Mouse (Mus musculus): ENCODE data around the gene Dicer1.
A peak's percentile ranks its signal among the peaks of the same experiment; 100 is the strongest.

The Dicer1 gene

DNA sequence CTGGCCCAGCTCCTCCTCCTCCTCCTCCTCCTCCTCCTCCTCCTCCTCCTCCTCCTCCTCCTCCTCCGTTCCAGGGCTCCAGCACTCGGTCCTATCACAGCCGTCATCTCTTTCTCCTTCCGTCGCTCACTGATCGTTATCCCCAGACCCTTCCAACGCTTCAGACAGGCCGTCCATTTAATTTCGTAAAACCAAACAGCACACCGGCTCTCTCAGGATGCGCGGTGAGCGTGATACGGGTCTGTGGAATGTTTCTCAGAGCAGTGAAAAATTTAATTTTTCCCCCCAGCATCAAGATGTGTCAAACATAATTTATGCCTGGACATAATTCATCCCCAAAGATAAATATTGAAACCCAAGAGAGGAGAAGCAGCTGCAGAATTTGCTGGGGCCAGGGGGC lies 73.3 kb downstream of the Dicer1 start:
- DNase-seq (ENCODE audit: low read depth, low spot score) = no peak

DNA sequence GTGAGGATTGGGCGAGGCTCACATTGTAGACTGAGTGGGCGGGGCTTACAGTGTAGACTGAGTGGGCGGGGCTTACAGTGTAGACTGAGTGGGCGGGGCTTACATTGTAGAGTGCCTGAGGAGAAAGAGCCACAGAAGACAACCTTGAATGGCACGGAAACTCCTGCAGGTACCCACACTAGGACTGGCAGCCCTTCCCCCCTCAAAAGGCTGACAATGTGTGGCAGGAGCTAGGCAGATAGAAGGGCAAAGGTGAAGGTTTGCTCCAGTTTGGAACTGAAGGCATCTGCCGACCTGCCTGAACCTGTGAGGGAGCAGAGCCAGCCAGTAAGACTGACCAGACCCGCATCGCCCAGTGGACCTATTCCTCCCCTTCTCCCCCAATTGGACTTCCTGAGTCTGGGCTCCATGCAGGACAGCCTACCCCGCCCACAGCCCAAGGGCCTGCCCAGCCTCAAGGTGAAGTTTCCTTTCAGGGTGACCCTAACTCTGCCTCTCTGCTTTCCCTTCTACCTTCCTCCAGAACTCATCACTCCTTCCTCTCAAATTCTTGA lies 74.3 kb downstream of the Dicer1 start:
- DNase-seq (ENCODE audit: low read depth, low spot score) = peak; percentile 10

DNA sequence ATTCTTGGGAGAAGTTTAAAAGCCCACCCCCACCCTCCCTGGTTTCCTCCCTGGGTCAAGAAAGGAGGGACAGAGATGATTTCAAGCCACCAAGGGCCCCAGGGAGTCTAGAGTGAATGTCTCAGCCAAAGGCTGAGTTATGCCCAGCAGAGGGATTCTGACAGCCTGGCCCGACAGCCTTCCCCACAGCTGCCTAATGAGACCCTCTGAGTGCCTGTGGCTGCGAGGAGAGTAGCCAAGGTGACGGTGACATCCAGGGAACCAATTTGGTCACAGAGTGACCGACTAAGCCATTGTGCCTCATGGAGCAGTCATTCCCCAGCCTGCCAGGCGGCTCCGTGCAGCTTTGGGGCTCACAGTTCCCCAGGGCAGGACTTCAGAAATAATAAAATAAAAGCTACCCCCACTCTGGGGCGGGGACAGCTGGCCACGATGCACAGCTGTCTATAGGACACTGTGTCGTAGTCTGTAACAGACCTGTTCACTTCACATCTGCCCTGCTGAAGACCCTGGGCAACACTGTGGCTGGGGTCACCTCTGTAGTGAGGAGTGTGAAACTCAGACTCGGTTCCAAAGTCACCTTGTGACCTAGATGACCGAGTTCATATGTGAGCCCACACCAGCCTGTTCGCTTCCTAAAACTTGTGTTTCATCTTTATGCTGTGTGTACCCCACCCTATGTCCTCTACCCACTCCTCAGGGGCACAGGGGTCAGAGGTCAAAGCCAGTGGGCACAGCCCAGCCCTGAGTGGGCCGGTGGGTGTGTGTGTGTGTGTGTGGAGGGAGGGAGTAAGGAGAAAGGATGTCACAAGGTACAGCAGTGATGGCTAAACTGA lies 75.0 kb downstream of the Dicer1 start:
- DNase-seq (ENCODE audit: low read depth, low spot score) = no peak

DNA sequence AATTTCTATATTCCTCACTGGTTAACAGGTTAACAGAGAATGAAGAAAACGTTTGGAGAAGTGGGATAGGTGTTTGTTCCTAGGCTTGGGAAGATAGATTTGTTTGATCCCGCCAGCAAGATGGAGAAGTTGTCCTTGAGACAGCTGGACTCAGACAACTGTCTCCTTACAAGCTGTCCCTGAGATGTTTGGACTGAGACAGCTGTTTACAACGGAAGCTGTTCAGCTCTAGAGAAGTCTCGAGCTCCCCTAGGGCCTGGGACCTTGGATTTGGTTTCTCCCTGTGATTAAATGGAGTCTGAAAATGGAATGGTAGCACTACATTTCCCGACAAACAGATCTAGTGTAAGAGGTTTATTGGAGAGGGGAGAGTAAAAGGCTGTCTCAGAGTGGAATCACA lies 78.8 kb downstream of the Dicer1 start:
- DNase-seq (ENCODE audit: low read depth, low spot score) = no peak

DNA sequence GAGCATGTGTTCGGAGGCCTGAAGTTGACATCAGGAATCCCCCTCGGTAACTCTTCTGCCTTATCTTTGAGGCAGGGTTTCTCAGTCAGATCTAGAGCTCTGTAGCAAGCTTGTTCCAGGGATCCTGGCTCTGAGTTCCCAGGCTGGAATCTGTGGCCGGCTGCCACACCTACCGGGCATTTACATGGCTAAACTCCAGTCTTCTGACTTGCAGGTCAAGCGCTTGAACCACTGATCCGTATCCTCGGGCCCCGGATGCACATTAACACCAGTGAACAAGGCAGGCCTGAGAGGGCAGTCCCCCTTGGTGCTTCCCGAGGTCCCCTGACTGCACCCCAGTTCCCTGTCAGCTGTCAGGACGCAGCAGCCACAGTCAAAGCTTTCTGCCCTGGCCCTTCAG lies 79.3 kb downstream of the Dicer1 start:
- no peak for DNase-seq (ENCODE audit: low read depth, low spot score)

DNA sequence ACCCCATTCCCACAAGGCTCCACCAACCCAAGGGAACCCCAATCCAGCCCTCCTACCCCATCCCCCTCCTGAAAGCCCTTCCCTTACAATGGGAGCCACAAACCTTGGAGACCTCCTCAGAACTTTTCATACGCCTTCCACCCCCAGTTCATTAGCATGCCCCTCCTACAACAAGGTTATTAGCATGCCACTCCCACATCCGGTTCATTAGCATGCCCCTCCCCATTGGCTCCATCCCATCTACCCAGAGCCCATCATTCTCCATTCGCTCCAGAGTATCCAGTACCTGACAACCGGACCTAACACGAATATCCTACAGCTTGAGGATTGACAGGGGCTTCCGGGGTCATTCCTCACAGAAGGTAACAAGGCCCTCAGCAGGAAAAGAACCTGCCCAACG lies 83.9 kb downstream of the Dicer1 start:
- no peak for DNase-seq (ENCODE audit: low read depth, low spot score)

DNA sequence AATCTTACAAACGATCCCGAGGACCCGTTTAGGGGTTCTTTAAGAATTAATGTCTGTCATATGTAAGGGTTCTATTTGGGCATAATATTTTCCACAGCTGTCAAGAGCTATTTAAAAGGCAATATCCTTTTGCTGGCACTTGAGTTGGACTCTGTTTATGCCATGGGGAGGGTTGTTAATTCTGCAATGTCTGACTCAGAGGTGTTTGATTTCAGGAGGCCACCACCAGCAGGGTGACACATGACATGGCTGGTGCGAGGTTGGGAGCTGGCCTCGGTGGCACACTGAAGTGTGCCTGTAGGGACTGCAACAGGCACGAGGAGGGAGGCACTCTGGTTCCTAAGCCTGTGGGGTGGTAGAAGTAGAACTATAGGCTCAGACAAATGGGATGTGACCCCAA lies 85.8 kb downstream of the Dicer1 start:
- no peak for DNase-seq (ENCODE audit: low read depth, low spot score)

DNA sequence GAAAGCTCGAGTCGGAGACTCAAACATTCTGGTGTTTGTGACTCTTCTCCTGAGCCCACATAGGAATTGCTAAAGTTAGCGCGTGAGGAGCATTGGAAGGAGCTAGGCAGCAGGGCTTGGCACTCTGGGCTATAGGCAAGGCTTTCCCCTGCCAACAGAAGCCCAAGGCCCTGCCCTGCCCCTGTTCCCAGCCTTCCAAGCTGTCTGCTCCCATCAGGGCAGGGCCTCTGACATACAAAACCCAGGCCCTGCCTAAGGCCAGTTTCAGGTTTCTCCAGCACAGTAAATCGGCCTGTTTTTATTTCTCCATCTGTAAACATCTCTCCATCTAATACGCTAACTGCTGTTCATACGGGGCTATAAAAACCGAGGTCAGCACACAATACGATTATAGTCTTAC lies 86.2 kb downstream of the Dicer1 start:
- DNase-seq (ENCODE audit: low read depth, low spot score) = no peak

DNA sequence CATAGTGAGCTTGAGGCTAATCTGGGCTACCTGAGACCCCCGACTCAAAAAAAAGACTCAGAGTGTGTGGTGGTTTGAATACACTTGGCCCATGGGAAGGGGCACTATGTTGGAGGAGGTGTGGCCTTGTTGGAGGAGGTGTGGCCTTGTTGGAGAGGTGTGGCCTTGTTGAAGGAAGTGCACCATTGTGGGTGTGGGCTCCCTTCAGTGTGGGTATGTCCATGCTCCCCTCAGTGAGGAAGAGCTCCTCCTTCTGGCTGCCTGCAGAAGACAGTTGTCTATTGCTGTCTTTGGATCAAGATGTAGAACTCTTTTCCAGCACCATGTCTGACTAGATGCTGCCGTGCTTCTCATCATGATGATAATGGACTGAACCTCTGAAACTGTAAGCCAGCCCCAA lies 95.6 kb downstream of the Dicer1 start:
- no peak for DNase-seq (ENCODE audit: low read depth, low spot score)

DNA sequence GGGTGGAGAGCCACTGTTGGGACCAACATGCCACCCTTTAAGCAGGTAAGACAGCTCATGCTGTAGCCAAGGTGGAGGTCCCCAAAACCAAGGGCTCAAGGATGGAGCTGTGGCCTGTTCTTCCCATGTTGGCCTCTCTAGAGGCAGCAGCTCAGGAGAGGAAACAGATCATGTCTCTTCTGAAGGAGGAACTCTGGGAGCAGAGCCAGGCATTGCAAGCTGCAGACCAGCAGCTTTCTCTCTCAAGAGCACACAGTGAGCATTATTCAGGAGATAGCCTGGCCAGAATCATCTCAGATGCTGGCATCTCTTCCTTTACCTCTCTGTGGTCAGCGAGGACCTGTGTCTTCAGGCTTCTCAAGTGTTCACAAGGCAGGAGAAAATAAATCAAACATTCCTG lies 96.7 kb downstream of the Dicer1 start:
- DNase-seq (ENCODE audit: low read depth, low spot score) = no peak

DNA sequence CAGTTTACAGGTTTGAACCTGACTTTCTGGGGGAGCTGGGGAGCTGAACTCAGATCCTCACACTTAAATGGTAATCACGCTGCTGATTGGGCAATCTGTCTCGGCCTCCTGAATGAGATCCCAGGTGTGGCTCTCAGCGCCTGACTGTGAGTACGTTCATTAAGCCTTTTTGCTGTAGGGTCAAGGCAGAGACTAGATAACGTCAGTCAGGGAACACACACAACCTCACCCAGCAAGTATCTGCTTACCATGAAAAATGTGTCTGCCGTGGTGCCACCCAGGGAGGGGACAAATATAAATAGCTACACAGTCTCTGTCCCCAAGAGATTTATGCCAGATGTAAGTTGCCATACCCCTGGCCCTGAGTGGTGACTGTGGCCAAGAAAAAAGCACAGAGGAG lies 99.7 kb downstream of the Dicer1 start:
- no peak for DNase-seq (ENCODE audit: low read depth, low spot score)

DNA sequence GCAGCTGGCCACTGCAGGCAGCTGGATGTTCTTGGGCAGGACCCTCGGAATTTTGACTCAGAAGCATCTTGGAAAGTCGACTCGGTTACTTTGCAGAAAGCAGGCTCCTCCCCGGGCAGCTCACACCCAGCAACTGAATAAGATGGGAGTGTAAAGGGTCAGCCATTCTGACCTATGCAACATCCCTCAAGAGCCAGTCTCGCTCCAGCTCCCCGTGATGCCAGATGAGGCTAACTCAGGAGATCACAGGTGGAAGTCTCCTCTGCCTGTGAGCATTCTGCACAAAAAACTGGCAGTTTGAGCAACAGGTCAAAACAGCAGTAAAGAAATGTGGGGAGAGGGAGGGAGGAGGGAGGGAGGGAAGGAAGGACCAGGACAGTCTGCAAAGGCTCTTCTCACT lies 100.5 kb downstream of the Dicer1 start:
- no peak for DNase-seq (ENCODE audit: low read depth, low spot score)

DNA sequence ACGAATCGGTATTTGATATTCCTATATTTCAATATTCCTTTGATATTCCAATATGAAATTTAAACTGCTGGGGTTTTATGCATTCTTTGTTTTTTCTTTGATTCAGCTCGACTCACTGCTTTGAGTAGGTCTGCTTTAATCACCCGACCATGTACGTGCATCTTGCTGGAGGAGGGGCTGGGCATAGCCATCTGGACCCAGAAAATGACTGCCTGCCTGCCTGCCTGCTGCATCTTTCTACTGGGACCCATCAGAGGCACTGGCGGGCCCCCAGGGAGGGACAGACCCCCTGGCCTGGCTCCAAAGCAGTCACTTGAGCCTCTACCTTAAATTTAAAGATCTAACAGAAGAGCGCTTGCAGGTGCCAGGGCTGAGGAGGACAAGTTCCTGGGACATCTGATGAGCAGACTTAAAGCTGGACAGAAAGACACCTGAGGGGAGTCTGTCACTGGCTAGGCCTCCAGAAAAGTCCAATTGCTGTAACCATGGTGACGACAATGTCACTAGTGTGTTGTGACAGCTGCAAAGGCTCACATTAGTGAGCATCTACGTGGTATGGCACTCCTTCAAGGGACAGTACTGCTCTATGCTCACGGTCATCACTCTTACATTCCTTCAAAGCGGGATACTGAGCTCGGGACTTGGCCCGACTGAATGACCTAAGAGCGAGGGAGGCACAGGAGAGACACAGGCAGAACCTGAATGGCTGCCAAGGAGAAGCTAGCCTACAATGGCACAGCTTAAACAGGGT lies 101.1 kb downstream of the Dicer1 start:
- no peak for DNase-seq (ENCODE audit: low read depth, low spot score)

DNA sequence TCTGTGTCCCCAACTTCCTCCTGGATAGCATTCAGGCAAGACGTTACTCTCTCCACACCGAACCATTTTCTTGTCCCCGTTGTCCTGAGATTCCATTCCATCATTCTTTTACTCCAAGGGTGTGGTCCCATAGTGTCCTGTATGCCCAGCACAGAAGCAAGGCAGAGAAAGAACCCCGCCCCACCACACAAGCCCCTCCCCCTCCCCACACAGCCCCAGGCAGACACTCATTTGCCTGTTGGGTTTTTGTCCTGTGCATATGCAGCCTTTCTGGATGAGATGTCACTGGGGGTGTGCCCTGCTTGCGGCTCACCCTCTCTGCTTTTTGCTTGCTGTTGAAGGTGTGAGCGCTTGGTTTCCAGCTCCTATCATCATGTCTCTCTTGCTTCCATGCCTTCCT lies 103.4 kb downstream of the Dicer1 start:
- no peak for DNase-seq (ENCODE audit: low read depth, low spot score)

DNA sequence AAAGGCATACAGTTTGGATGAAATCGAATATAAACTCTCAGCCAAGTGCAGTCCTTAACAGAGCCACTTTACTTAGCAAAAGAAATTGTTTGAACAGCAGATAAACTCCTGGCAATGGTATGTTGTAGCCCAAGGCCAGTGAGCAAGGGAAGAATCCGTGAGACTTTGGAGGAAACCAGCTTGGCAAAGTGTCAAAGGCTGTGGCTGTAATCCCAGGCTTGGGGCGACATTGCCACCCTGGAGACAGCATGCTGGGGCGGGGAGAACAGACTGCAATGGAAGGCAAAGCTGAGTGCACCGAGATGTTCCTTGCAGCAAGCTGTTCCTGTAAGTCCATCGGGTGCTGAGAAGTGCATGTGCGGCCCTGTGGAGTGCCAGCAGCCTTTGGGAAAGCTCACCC lies 109.4 kb downstream of the Dicer1 start:
- DNase-seq (ENCODE audit: low read depth, low spot score) = no peak

DNA sequence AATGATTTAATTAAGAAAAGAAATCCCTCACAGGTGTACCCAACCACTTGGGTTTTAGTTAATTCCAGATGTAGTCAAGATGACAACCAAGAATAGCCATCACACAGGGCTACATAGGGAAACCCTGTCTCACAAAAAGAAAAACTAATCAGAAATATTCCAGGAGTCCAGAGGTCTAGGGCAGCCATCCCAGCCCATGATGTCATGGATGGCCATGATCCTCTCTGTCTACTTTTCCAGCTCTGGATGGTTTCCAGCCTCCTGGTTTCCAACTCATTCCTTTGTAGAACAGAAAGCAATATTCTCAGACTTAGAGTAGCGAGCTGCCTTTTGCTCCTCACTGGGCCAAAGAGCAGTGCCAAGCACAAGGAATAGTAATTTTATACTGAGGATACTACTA lies 110.8 kb downstream of the Dicer1 start:
- no peak for DNase-seq (ENCODE audit: low read depth, low spot score)

DNA sequence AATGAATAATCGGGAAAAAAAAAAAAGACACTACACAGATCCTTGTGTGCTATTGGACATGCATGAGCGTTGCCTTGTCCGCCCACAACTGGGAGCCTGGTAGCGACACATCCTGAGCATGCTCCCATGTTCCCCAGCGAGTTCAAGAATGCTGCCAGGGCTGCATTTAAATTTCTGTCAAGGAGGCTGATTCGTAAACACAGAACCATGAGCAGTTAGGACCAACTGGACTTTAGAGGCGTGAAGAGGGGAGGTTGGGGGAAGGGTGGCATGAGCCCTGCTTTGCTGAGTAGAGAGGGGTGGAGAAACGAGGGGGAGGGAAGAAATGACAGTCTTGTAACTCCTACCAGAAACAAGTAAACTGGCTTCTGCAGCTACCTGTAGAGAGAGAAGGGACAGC lies 113.6 kb downstream of the Dicer1 start:
- no peak for DNase-seq (ENCODE audit: low read depth, low spot score)

Measured in A20 (cell line).